In genomic region chr17:44735223-44735990, GRCm38 (mm10) we compare ENCODE assay signal across 8 mouse cellular contexts. TPM values are rescaled to one million over a fixed set of nuclear protein-coding genes. Genes with fewer than 3 reads are reported as not detected.
A peak's percentile ranks its signal among the peaks of the same experiment; 100 is the strongest.
DNase-seq lines count a peak whose midpoint lies in the region; ATAC-seq and TF ChIP-seq lines count a peak whose summit lies in the region.

No protein-coding gene starts in this region.

- H3K9ac ChIP-seq in forebrain, embryonic 12.5 days: peak overlapping the region; percentile 65

- peak overlapping the region; percentile 90 for H3K4me2 ChIP-seq in forebrain, embryonic 12.5 days

- no peak for TF ChIP-seq CTCF in small intestine, adult 2 months (IDR thresholded peaks at IDR 0.05; ENCODE audit: extremely low read depth, insufficient read length, insufficient replicate concordance, low read depth, low read length)

- no peaks in the 10 kb centered on the region for H3K36me3 ChIP-seq in forebrain, embryonic 12.5 days (replicated peaks)
- H3K36me3 ChIP-seq in hindbrain, embryonic 10.5 days: no peaks in the 10 kb centered on the region
- no peaks in the 10 kb centered on the region for H3K36me3 ChIP-seq in limb, embryonic 10.5 days
- H3K36me3 ChIP-seq in small intestine, adult 2 months (ENCODE audit: control insufficient read depth, insufficient read depth, low read length): no peaks in the 10 kb centered on the region

- TF ChIP-seq POLR2A in small intestine, adult 2 months (IDR thresholded peaks at IDR 0.05; ENCODE audit: low read depth, low read length): no peak

- H3K9me3 ChIP-seq in forebrain, embryonic 12.5 days: no peaks in the 10 kb centered on the region
- H3K9me3 ChIP-seq in hindbrain, embryonic 10.5 days: no peaks in the 10 kb centered on the region
- H3K9me3 ChIP-seq in limb, embryonic 10.5 days (replicated peaks): no peaks in the 10 kb centered on the region

- peak; percentile 80 for DNase-seq in adrenal gland, adult 2 months
- DNase-seq in adrenal gland, postnatal 10 days: no peak
- DNase-seq in NIH3T3 (ENCODE audit: low read depth): peak; percentile 80
- DNase-seq in hindbrain, embryonic 10.5 days (ENCODE audit: low spot score): peak; percentile 72
- DNase-seq in limb, embryonic 10.5 days (ENCODE audit: low spot score): peak; percentile 75

- H3K27ac ChIP-seq in forebrain, embryonic 12.5 days: 0 out of 2 replicates have a peak overlapping the region, but pooled peaks have one; percentile 19
- peak overlapping the region; percentile 83 for H3K27ac ChIP-seq in hindbrain, embryonic 10.5 days
- peak overlapping the region; percentile 85 for H3K27ac ChIP-seq in limb, embryonic 10.5 days
- peak overlapping the region; percentile 68 for H3K27ac ChIP-seq in small intestine, adult 2 months (ENCODE audit: insufficient read depth, low read depth, low read length)

- H3K4me1 ChIP-seq in forebrain, embryonic 12.5 days: peaks cover 35% of the 10 kb centered on the region
- peaks cover 46% of the 10 kb centered on the region for H3K4me1 ChIP-seq in hindbrain, embryonic 10.5 days (replicated peaks)
- peaks cover 53% of the 10 kb centered on the region for H3K4me1 ChIP-seq in limb, embryonic 10.5 days
- peaks cover 3% of the 10 kb centered on the region; the same call in 1 of the 2 replicates for H3K4me1 ChIP-seq in small intestine, adult 2 months (ENCODE audit: control insufficient read depth, insufficient read depth, insufficient read length, low read length)

- under 1% methylated on average over 63 of the region's 64 CpGs for WGBS in forebrain, embryonic 12.5 days
- under 1% methylated on average over 64 of the region's 64 CpGs for WGBS in hindbrain, embryonic 10.5 days
- under 1% methylated on average over 63 of the region's 64 CpGs for WGBS in limb, embryonic 10.5 days
- WGBS in small intestine, adult 2 months: under 1% methylated on average over 62 of the region's 64 CpGs

- H3K27me3 ChIP-seq in forebrain, embryonic 12.5 days: peaks cover 74% of the 10 kb centered on the region
- peaks cover 100% of the 10 kb centered on the region for H3K27me3 ChIP-seq in hindbrain, embryonic 10.5 days (ENCODE audit: insufficient read depth, poor library complexity, severe bottlenecking)
- H3K27me3 ChIP-seq in limb, embryonic 10.5 days (ENCODE audit: low read depth, poor library complexity, severe bottlenecking): peaks cover 97% of the 10 kb centered on the region
- H3K27me3 ChIP-seq in small intestine, adult 2 months (ENCODE audit: control insufficient read depth, insufficient read depth, low read length): peaks cover 39% of the 10 kb centered on the region

- peak; percentile 37 for ATAC-seq in forebrain, embryonic 12.5 days (ENCODE audit: low FRiP score)
- 0 out of 2 replicates have a peak, but pooled peaks have one; percentile 3 for ATAC-seq in megakaryocyte-erythroid progenitor cell, adult 5-6 weeks (replicated peaks; ENCODE audit: low FRiP score, low TSS enrichment, poor library complexity, severe bottlenecking)

- H3K4me3 ChIP-seq in forebrain, embryonic 12.5 days (replicated peaks): peak overlapping the region; percentile 61
- peak overlapping the region; percentile 70 for H3K4me3 ChIP-seq in hindbrain, embryonic 10.5 days
- H3K4me3 ChIP-seq in limb, embryonic 10.5 days: peak overlapping the region; percentile 68
- H3K4me3 ChIP-seq in small intestine, adult 2 months (ENCODE audit: low read depth, low read length): peak overlapping the region; percentile 89

RNA-seq across cellular contexts. Expression of gene Supt3, which starts 41.5 kb away (rescaled TPM):
- total RNA-seq in adrenal gland, adult 2 months (2021): 10 to 100 TPM; 21.3 to 30.1 TPM
- 6.4 and 7.6 TPM in 2 replicates for polyA plus RNA-seq in adrenal gland, adult 2 months (2012; rRNA removed)
- 10 to 100 TPM; 18.7 to 24.6 TPM for total RNA-seq in adrenal gland, postnatal 10 days (2021)
- 21.7 and 23.0 TPM in 2 replicates for polyA plus RNA-seq in forebrain, embryonic 12.5 days (2016; fragmentation: Nextera tagmentation; extraction: Ambion mirVana)
- 22.3 and 23.7 TPM in 2 replicates for polyA plus RNA-seq in hindbrain, embryonic 10.5 days (2016; fragmentation: Nextera tagmentation; extraction: Ambion mirVana)
- polyA plus RNA-seq in limb, embryonic 10.5 days (2016; fragmentation: Nextera tagmentation; extraction: Ambion mirVana): 21.6 and 24.9 TPM in 2 replicates
- total RNA-seq in megakaryocyte-erythroid progenitor cell, adult 5-6 weeks (2014; fragmentation: Nextera tagmentation): 14.7 and 21.5 TPM in 2 replicates
- 6.6 and 11.8 TPM in 2 replicates for total RNA-seq in megakaryocyte-erythroid progenitor cell, adult 5-6 weeks (2017)
- polyA plus RNA-seq in small intestine, adult 2 months (2012; rRNA removed): 0.89 and 1.6 TPM in 2 replicates

Comparison
In these comparisons a context has a peak if more than half of its experiments do, and no peak if none do; other contexts are left out.
1. H3K27ac ChIP-seq: peak in every context shown above with its lines; median percentile 85 in limb, embryonic 10.5 days; 83 in hindbrain, embryonic 10.5 days; 68 in small intestine, adult 2 months; 19 in forebrain, embryonic 12.5 days.